In the genomic region with DNA sequence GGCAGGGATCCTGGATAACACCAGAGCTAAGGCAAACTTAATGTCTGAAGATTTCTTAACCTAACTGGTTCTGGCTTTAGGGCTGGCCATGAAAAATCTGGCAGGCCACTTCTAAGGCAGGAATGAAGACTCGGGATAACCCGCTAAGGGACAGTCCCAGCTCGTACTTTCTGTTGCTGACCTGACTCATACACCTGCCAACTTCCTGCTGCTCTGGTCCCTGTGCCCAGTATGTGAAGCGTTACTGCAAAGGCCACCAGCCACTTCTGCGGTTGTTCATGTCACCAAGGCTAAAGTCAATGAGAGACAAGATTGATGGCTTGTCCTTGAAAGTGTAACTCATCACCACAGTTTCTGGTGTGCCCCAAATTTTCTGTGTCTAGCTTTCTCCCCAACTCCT, we compare ENCODE assay signal across 26 mouse cellular contexts.
DNase-seq lines count a peak whose midpoint lies in the region; ATAC-seq and TF ChIP-seq lines count a peak whose summit lies in the region.
"Had no signal": no experiment of that assay in that cellular context is flagged by ENCODE, and none has a peak within 500 bp of the region (broad histone marks: within the 10 kb centered on the region; RNA-seq: fewer than 3 reads in every experiment).

No protein-coding gene starts in this region.

- no peak overlapping the region for H3K4me2 ChIP-seq in heart, embryonic 15.5 days
- no peak overlapping the region for H3K4me2 ChIP-seq in heart, embryonic 12.5 days
- H3K4me2 ChIP-seq in stomach, postnatal 0 days (replicated peaks; ENCODE audit: low read depth), result peak overlapping the region; percentile 14; the same call in 1 of the 2 replicates
- no peak overlapping the region for H3K4me2 ChIP-seq in midbrain, embryonic 15.5 days
- H3K4me2 ChIP-seq: hindbrain, embryonic 15.5 days; midbrain, embryonic 13.5 days had no signal

- H3K9ac ChIP-seq in heart, embryonic 15.5 days, result no peak overlapping the region
- no peak overlapping the region for H3K9ac ChIP-seq in heart, embryonic 12.5 days
- no peak overlapping the region for H3K9ac ChIP-seq in stomach, postnatal 0 days (ENCODE audit: low read length)
- H3K9ac ChIP-seq in midbrain, embryonic 15.5 days, result no peak overlapping the region
- H3K9ac ChIP-seq: hindbrain, embryonic 15.5 days; midbrain, embryonic 13.5 days had no signal

- H3K27me3 ChIP-seq in heart, embryonic 15.5 days, result no peaks in the 10 kb centered on the region
- no peaks in the 10 kb centered on the region; the same call in none of the 2 replicates for H3K27me3 ChIP-seq in heart, embryonic 12.5 days (replicated peaks)
- H3K27me3 ChIP-seq in stomach, postnatal 0 days (ENCODE audit: control insufficient read depth, insufficient read depth, low read length), result no peaks in the 10 kb centered on the region
- no peaks in the 10 kb centered on the region for H3K27me3 ChIP-seq in midbrain, embryonic 15.5 days (replicated peaks)
- H3K27me3 ChIP-seq: CH12.LX; hindbrain, embryonic 15.5 days; midbrain, embryonic 13.5 days; Patski had no signal

- H3K27ac ChIP-seq in heart, embryonic 15.5 days, result peak overlapping the region; percentile 64
- no peak overlapping the region for H3K27ac ChIP-seq in heart, embryonic 12.5 days (ENCODE audit: poor library complexity, severe bottlenecking)
- peak overlapping the region; percentile 76 for H3K27ac ChIP-seq in brown adipose tissue, adult 24 weeks (replicated peaks; ENCODE audit: low read depth, low read length)
- peak overlapping the region; percentile 78 for H3K27ac ChIP-seq in stomach, postnatal 0 days (replicated peaks)
- H3K27ac ChIP-seq in layer of hippocampus, adult 2 months, result no peak overlapping the region
- H3K27ac ChIP-seq in midbrain, embryonic 15.5 days, result no peak overlapping the region
- H3K27ac ChIP-seq: hindbrain, embryonic 15.5 days; midbrain, embryonic 13.5 days had no signal

- no peak for TF ChIP-seq CTCF in stomach, postnatal 0 days (IDR thresholded peaks at IDR 0.05; ENCODE audit: low read depth)
- TF ChIP-seq CTCF in layer of hippocampus, adult 2 months (conservative IDR thresholded peaks at IDR 0.05), result no peak

- H3K36me3 ChIP-seq in heart, embryonic 15.5 days, result no peaks in the 10 kb centered on the region
- no peaks in the 10 kb centered on the region for H3K36me3 ChIP-seq in heart, embryonic 12.5 days
- H3K36me3 ChIP-seq in stomach, postnatal 0 days (ENCODE audit: control insufficient read depth, insufficient read depth, low read length), result no peaks in the 10 kb centered on the region
- H3K36me3 ChIP-seq in midbrain, embryonic 15.5 days (replicated peaks), result no peaks in the 10 kb centered on the region
- H3K36me3 ChIP-seq: G1E; hindbrain, embryonic 15.5 days; midbrain, embryonic 13.5 days had no signal

- H3K9me3 ChIP-seq in heart, embryonic 15.5 days (replicated peaks), result no peaks in the 10 kb centered on the region
- no peaks in the 10 kb centered on the region for H3K9me3 ChIP-seq in heart, embryonic 12.5 days (replicated peaks)
- H3K9me3 ChIP-seq in stomach, postnatal 0 days (ENCODE audit: control insufficient read depth, low read length), result no peaks in the 10 kb centered on the region
- H3K9me3 ChIP-seq in midbrain, embryonic 15.5 days, result no peaks in the 10 kb centered on the region
- H3K9me3 ChIP-seq: G1E; hindbrain, embryonic 15.5 days; midbrain, embryonic 13.5 days had no signal

- whole genome bisulfite sequencing in heart, embryonic 15.5 days, result 74% methylated on average over 5 of the region's 5 CpGs
- WGBS in heart, embryonic 12.5 days, result 78% methylated on average over 5 of the region's 5 CpGs
- 56% methylated on average over 5 of the region's 5 CpGs for WGBS in stomach, postnatal 0 days
- 92% methylated on average over 5 of the region's 5 CpGs for WGBS in midbrain, embryonic 15.5 days

- TF ChIP-seq EP300 in stomach, postnatal 0 days (optimal IDR thresholded peaks at IDR 0.05), result no peak

- peaks cover 9% of the 10 kb centered on the region for H3K4me1 ChIP-seq in heart, embryonic 15.5 days (replicated peaks)
- no peaks in the 10 kb centered on the region; the same call in 1 of the 2 replicates for H3K4me1 ChIP-seq in heart, embryonic 12.5 days (replicated peaks)
- peaks cover 8% of the 10 kb centered on the region for H3K4me1 ChIP-seq in brown adipose tissue, adult 24 weeks (ENCODE audit: control insufficient read depth, insufficient read depth, insufficient read length, low read length)
- H3K4me1 ChIP-seq in stomach, postnatal 0 days (replicated peaks; ENCODE audit: control insufficient read depth, insufficient read depth), result peaks cover 7% of the 10 kb centered on the region
- H3K4me1 ChIP-seq in midbrain, embryonic 15.5 days, result peaks cover 21% of the 10 kb centered on the region

- ATAC-seq in heart, embryonic 15.5 days (replicated peaks; ENCODE audit: insufficient number of reproducible peaks, insufficient read depth, low FRiP score, low read depth), result no peak
- no peak for ATAC-seq in heart, embryonic 12.5 days (ENCODE audit: insufficient number of reproducible peaks, low FRiP score)
- ATAC-seq in stomach, postnatal 0 days (ENCODE audit: low FRiP score, low TSS enrichment), result peak; percentile 67; the same call in 1 of the 2 replicates
- ATAC-seq in midbrain, embryonic 15.5 days (replicated peaks), result no peak
- ATAC-seq: forebrain, embryonic 14.5 days; midbrain, embryonic 13.5 days; Patski had no signal

- DNase-seq in urinary bladder, postnatal 14 days (ENCODE audit: low spot score), result peak; percentile 15
- DNase-seq in urinary bladder, postnatal 4 days (ENCODE audit: low spot score in 2 of 2), result no peak
- DNase-seq in stomach, postnatal 0 days (ENCODE audit: low spot score), result peak; percentile 33
- no peak for DNase-seq in layer of hippocampus, adult 2 months (ENCODE audit: low spot score in 2 of 2)
- DNase-seq: B cell, adult 2 months; cerebellum, adult 18-20 months; cerebellum, postnatal 25 days; embryo, embryonic 11 days; gastrocnemius, postnatal 10 days; heart, adult 2 months; kidney, adult 8-10 months; kidney, postnatal 10 days; lung, postnatal 10 days; thymus, adult 2 months; thymus, postnatal 4 days had no signal

- H3K4me3 ChIP-seq in heart, embryonic 15.5 days, result no peak overlapping the region
- no peak overlapping the region for H3K4me3 ChIP-seq in heart, embryonic 12.5 days
- H3K4me3 ChIP-seq in brown adipose tissue, adult 24 weeks (ENCODE audit: insufficient read depth, low read depth, low read length), result peak overlapping the region; percentile 13; the same call in 1 of the 2 replicates
- H3K4me3 ChIP-seq in stomach, postnatal 0 days (ENCODE audit: low read depth, low read length), result no peak overlapping the region
- no peak overlapping the region for H3K4me3 ChIP-seq in layer of hippocampus, adult 2 months
- H3K4me3 ChIP-seq in midbrain, embryonic 15.5 days, result no peak overlapping the region
- H3K4me3 ChIP-seq: heart, adult 2 months; hindbrain, embryonic 15.5 days; megakaryocyte, embryonic 14.5 days; midbrain, embryonic 13.5 days had no signal

Comparison
In these comparisons a context has a peak if more than half of its experiments do, and no peak if none do; other contexts are left out.
1. H3K27ac ChIP-seq: peak in heart, embryonic 15.5 days (single experiment), brown adipose tissue, adult 24 weeks (single experiment) and stomach, postnatal 0 days (single experiment); none in heart, embryonic 12.5 days (single experiment), layer of hippocampus, adult 2 months (single experiment) and midbrain, embryonic 15.5 days (single experiment).
2. DNase-seq: peak in urinary bladder, postnatal 14 days (single experiment) and stomach, postnatal 0 days (single experiment); none in urinary bladder, postnatal 4 days (0 of 2) and layer of hippocampus, adult 2 months (0 of 2).